Mouse (Mus musculus) limb, embryonic 12.5 days (tissue): Measurements from ENCODE around the gene Timm17b. TPM values are rescaled to one million over a fixed set of nuclear protein-coding genes. Genes with fewer than 3 reads are reported as not detected.
A peak's percentile ranks its signal among the peaks of the same experiment; 100 is the strongest.

Experiments
- ATAC-seq: fragments of 200-750 bp; cut with Nextera tagmentation; 2 replicates; pipeline ENCODE4 v1.8.0; 2017; ENCODE audit warnings: low read depth, moderate TSS enrichment; ENCODE audit not compliant: insufficient number of reproducible peaks, insufficient read depth, low FRiP score, low TSS enrichment
- H3K27ac ChIP-seq: fragments of 300-500 bp; sonication (generic); 2 replicates; pipeline ENCODE4 v1.5.1; 2016; ENCODE audit warnings: mild to moderate bottlenecking, moderate library complexity
- H3K27me3 ChIP-seq: fragments of 300-500 bp; sonication (generic); 2 replicates; pipeline ENCODE4 v1.6.1; 2016; ENCODE audit warnings: mild to moderate bottlenecking, moderate library complexity
- H3K36me3 ChIP-seq: fragments of 300-500 bp; sonication (generic); 2 replicates; pipeline ENCODE4 v1.6.1; 2016; ENCODE audit warnings: mild to moderate bottlenecking, moderate library complexity
- H3K4me1 ChIP-seq: fragments of 300-500 bp; sonication (generic); replicated peaks from 2 replicates; pipeline ENCODE4 v1.6.1; 2016
- H3K4me2 ChIP-seq: fragments of 300-500 bp; sonication (generic); 2 replicates; pipeline ENCODE4 v1.6.1; 2016; ENCODE audit warnings: mild to moderate bottlenecking, moderate library complexity
- H3K4me3 ChIP-seq: fragments of 300-500 bp; sonication (generic); replicated peaks from 2 replicates; pipeline ENCODE4 v1.5.1; 2016; ENCODE audit warnings: mild to moderate bottlenecking
- H3K9ac ChIP-seq: fragments of 300-500 bp; sonication (generic); replicated peaks from 2 replicates; pipeline ENCODE4 v1.6.1; 2016; ENCODE audit warnings: mild to moderate bottlenecking, moderate library complexity
- H3K9me3 ChIP-seq: fragments of 300-500 bp; sonication (generic); 2 replicates; pipeline ENCODE4 v1.6.1; 2016; ENCODE audit warnings: mild to moderate bottlenecking, moderate library complexity
- WGBS: fragments of 180-500 bp; shearing (Covaris S2); methylation state at CpG from one replicate; pipeline ENCODE4 v1.1.7; 2016; 5-methylcytosine and 5-hydroxymethylcytosine counted together
- polyA plus RNA-seq: library from polyadenylated mRNA; unstranded; fragments of >200 nt; fragmentation: Nextera tagmentation; extraction: Ambion mirVana; gene quantifications from 2 replicates; pipeline ENCODE4 v1.2.1, GENCODE M21; 2016

Timm17b gene
- polyA plus RNA-seq, 1 experiment from 2014 or later: 153 TPM

DNA sequence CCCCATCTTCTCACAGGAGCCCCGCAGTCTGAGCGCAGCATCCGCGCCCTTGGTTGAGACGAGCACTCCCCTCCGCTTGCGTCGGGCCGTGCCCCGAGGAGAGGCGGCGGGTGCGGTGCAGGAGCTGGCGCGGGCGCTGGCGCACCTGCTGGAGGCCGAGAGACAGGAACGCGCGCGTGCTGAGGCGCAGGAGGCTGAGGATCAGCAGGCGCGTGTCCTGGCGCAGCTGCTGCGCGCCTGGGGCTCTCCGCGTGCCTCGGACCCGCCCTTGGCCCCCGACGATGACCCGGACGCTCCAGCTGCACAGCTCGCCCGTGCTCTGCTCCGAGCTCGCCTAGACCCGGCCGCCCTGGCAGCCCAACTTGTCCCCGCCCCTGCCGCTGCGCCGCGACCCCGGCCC, 22.9 kb downstream of the Timm17b start:
- no peaks in the 10 kb centered on the region for H3K36me3 ChIP-seq
- peak overlapping the region; percentile 27 for H3K4me3 ChIP-seq
- 11% methylated on average over 31 of the region's 48 CpGs for WGBS
- H3K4me1 ChIP-seq: 0 out of 2 replicates have a peak, but pooled peaks cover 3% of the 10 kb centered on the region
- no peak for ATAC-seq
- no peak overlapping the region for H3K9ac ChIP-seq
- peak overlapping the region; percentile 47 for H3K4me2 ChIP-seq
- peaks cover 82% of the 10 kb centered on the region for H3K27me3 ChIP-seq
- no peak overlapping the region for H3K27ac ChIP-seq
- no peaks in the 10 kb centered on the region for H3K9me3 ChIP-seq

DNA sequence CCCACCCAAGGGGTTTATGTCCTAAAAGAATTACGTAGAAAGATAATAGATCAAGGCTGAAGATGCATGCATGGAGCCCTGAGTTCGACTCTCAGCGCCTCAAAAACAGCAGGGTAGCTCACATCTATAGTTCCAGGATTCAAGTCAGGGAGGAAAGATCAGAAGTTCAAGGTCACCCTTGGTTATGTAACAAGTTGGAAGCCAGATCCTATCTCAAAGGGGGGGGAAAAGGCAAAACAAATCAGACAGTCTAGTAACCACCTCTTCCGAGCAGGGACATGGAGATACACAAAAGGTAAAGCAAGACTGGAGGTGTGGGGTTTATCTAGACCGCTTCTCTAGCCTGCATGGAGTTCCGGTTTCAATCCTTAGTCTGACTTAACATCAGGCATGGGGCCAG, 27.1 kb downstream of the Timm17b start:
- Histone ChIP-seq H3K9ac (no peak overlapping the region), H3K27me3 (peaks cover 80% of the 10 kb centered on the region), H3K36me3 (peaks cover 18% of the 10 kb centered on the region), H3K9me3 (peaks cover 6% of the 10 kb centered on the region; the same call in 1 of the 2 replicates), H3K4me2 (no peak overlapping the region), H3K27ac (no peak overlapping the region), H3K4me3 (no peak overlapping the region), H3K4me1 (0 out of 2 replicates have a peak, but pooled peaks cover 3% of the 10 kb centered on the region)
- 65% methylated on average over 6 of the region's 6 CpGs for WGBS
- no peak for ATAC-seq

DNA sequence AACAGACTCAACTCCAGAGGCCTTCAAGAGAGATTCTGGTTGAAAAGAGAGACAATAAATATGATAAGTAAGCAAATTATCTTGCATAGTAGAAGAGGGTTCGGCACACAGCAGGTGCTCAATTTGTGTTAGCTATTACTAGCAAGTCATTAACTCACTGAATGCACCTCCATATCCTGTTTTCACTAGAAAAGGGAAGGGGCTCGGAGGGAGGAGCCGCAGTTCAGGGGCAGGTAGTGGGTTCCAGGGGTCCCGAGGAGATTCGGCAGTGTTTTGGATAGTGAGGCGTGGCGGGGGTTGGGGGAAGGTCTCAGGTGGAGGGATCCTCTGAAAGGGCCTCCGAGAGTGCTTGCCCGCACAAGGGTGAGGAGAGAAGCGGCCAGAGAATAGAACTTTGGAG, 28.0 kb downstream of the Timm17b start:
- no peak overlapping the region for H3K27ac ChIP-seq
- WGBS: 19% methylated on average over 10 of the region's 10 CpGs
- 0 out of 2 replicates have a peak, but pooled peaks cover 3% of the 10 kb centered on the region for H3K4me1 ChIP-seq
- ATAC-seq: no peak
- peaks cover 6% of the 10 kb centered on the region; the same call in 1 of the 2 replicates for H3K9me3 ChIP-seq
- no peak overlapping the region for H3K4me3 ChIP-seq
- peaks cover 27% of the 10 kb centered on the region for H3K36me3 ChIP-seq
- H3K4me2 ChIP-seq: no peak overlapping the region
- H3K27me3 ChIP-seq: peaks cover 71% of the 10 kb centered on the region
- no peak overlapping the region for H3K9ac ChIP-seq

DNA sequence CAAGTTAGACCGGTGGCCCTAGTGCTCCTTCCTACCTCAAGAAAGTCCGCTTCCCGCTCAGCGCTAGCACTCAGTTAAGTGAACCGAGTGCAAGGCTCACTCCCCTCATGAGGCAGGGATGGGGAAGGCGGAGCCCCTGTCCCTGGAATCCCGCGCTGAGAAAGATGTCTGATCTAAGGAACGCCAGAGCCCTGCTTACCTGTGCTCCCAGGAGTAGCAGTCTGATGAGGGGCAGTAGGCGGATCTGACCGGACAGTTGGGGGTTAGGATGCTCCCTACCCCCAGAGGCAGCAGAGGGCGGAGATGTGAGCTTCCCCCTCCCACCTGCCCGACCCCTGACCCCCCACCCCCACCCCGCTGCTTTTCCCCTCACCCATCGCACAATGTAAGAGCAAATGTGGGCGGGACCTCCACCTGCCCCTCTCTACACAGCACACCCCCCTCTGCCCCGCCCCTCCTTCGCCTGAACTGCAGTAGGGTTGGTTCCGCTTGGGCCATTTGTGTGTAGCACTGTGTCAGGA, 29.2 kb downstream of the Timm17b start, which contains the start of gene Eras:
Gene Eras, minus strand, starts transcription at position 338 of the 521 bp plus-strand sequence.
- no peak within 1 kb of the TSS for H3K27ac ChIP-seq
- H3K36me3 ChIP-seq: peaks cover 35% of the 10 kb centered on the region
- no peaks in the 10 kb centered on the region for H3K4me1 ChIP-seq
- no peak within 1 kb of the TSS for H3K4me3 ChIP-seq
- no peak for ATAC-seq
- no peak within 1 kb of the TSS for H3K4me2 ChIP-seq
- peaks cover 6% of the 10 kb centered on the region; the same call in 1 of the 2 replicates for H3K9me3 ChIP-seq
- no peak within 1 kb of the TSS for H3K9ac ChIP-seq
- peaks cover 59% of the 10 kb centered on the region for H3K27me3 ChIP-seq
- 14% methylated on average over 15 of the region's 19 CpGs for WGBS

DNA sequence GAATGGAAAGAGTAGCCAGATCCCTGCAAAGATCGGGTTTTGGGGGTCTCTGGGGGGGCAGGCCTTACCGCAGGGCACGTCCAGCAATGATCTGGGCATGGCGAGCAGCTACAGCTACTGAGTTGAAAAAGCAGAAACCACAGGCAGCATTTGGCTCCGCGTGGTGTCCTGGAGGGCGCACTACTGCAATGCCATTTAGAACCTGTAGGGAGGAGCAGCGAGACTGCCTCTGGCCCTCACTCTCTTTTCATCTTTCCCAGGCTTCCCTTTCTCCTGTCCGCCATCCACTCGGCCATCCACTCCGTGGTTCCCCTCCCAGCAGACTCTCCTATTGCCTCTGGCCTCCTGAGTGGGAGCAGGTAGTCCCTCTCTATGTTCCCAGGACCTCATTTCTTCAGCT, 37.7 kb downstream of the Timm17b start:
- Histone ChIP-seq H3K4me3 (no peak overlapping the region), H3K27me3 (no peaks in the 10 kb centered on the region), H3K36me3 (peaks cover 52% of the 10 kb centered on the region), H3K9me3 (no peaks in the 10 kb centered on the region), H3K4me1 (no peaks in the 10 kb centered on the region), H3K27ac (no peak overlapping the region), H3K4me2 (no peak overlapping the region), H3K9ac (no peak overlapping the region)
- WGBS: 39% methylated on average over 10 of the region's 11 CpGs
- ATAC-seq: no peak

DNA sequence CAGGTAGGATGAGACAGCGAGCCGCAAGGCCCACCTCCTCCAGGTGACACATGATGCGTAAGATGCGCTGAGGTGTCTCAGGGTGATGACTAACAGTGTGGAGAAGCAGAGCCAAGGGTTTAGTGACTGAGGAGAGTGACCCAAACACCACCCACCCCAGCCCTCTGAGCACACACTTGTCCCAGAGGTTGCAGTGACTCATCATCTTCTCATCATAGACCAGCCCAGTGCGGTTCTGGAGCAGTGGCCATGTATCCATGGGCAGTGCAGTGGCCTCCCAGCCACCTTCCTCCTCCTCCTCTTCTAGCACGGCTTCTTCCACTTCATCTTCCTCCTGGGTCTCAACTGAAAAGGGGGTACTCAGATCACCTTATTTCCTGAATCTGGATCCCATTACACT, 38.5 kb downstream of the Timm17b start:
- H3K4me1 ChIP-seq: no peaks in the 10 kb centered on the region
- H3K9ac ChIP-seq: no peak overlapping the region
- H3K27me3 ChIP-seq: no peaks in the 10 kb centered on the region
- H3K4me2 ChIP-seq: no peak overlapping the region
- no peak overlapping the region for H3K4me3 ChIP-seq
- ATAC-seq: no peak
- 95% methylated on average over 6 of the region's 6 CpGs for WGBS
- H3K27ac ChIP-seq: no peak overlapping the region
- H3K36me3 ChIP-seq: peaks cover 46% of the 10 kb centered on the region
- H3K9me3 ChIP-seq: no peaks in the 10 kb centered on the region

DNA sequence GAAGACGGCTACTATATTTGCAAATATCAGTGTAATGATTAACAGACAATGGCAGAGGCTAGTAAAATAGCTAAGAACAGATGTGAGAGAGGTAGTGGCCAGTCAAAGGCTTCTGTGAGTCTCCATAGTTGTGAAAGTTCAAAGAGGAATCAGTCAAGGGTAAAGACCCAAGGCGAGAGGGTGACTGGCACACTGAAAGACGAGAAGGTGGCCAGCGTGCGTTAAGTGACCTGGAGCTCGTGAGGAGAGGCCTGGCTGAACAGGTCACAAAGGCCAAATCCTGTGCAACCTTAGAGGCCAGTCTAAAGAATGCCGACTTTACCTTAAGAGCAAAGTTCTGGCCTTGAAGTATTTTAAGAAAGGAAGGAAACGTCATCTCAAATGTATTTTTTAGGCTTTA, 46.5 kb downstream of the Timm17b start:
- peaks cover 14% of the 10 kb centered on the region; the same call in 1 of the 2 replicates for H3K36me3 ChIP-seq
- no peak overlapping the region for H3K9ac ChIP-seq
- 62% methylated on average over 8 of the region's 8 CpGs for WGBS
- H3K27ac ChIP-seq: no peak overlapping the region
- no peak for ATAC-seq
- H3K9me3 ChIP-seq: no peaks in the 10 kb centered on the region
- H3K27me3 ChIP-seq: no peaks in the 10 kb centered on the region
- H3K4me1 ChIP-seq: 0 out of 2 replicates have a peak, but pooled peaks cover 5% of the 10 kb centered on the region
- H3K4me3 ChIP-seq: no peak overlapping the region
- H3K4me2 ChIP-seq: no peak overlapping the region

DNA sequence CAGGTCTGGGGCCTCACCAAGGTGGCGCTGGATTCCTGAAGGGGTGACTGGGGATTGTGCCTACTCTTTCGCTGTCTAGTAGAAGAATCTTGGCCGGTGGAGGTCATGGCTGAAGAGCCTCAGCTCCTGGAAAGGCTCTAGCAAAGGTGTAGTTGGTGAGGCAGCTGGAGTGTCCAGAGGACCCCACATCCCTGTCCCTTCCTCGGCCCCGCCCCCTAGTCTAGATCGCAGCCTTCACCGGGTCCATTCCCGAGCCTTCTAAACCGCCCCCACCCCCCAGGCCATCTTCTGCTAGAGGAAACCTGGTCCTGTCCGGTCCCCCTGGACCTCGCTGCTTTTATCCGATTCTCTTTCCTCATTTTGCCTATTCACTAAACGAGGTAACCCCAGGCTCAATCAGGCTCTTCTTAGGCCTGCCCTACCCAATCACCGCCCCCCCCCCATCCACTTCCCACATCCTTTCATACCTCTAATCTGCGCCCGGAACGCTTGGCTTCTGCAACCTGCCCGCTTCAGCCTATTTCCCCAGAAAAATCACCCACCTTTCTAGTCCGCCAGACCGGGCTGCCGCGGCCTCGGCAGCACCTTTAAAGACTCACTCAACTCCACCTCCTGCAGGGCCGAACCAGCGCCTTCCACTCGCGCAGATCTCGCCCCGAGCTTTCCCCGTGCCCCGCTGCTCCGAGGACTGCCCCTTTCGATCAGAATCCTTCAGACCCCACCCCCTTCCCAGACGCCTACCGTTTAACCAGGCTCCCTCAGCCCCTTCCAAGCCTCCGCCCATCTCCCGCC, 48.1 kb downstream of the Timm17b start, which contains the start of gene Hdac6:
Gene Hdac6, minus strand, starts transcription at position 782 of the 792 bp plus-strand sequence.
- no peak within 1 kb of the TSS for H3K27ac ChIP-seq
- no peaks in the 10 kb centered on the region for H3K9me3 ChIP-seq
- peaks cover 4% of the 10 kb centered on the region; the same call in 1 of the 2 replicates for H3K36me3 ChIP-seq
- 14% methylated on average over 36 of the region's 37 CpGs for WGBS
- 0 out of 2 replicates have a peak, but pooled peaks cover 5% of the 10 kb centered on the region for H3K4me1 ChIP-seq
- no peaks in the 10 kb centered on the region for H3K27me3 ChIP-seq
- peak within 1 kb of the TSS; percentile 60 for H3K9ac ChIP-seq
- ATAC-seq: peak; percentile 45
- H3K4me3 ChIP-seq: peak within 1 kb of the TSS; percentile 46
- H3K4me2 ChIP-seq: peak within 1 kb of the TSS; percentile 60

DNA sequence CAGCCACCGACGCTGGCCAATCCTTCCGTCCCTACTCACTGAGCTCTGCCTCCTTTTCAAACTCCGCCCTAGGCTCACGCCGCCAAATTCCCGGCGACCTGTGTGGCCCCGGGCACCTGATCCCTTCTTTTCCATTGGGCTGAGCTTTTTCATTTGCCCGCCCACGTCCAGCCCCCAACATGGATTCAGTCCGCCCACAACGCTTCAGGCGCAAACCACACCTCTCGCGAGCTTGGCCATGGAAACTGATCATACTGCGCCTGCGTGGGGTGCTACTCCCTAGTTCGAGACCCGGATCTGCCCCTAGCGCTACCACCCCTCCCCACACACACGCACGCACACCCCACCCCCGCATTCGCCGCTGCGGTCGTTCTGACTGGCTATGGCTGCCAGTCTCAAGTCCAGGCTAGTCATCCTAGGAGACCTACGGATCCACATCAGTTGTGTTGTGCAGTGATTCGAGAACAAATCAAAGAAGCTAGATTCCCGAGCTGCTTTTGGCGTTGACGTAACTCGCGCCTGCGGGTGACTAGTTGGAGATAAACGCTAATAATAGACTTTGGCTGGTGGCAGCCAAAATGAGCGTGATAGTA, 48.8 kb downstream of the Timm17b start:
- H3K27ac ChIP-seq: no peak overlapping the region
- H3K4me3 ChIP-seq: peak overlapping the region; percentile 46
- peak overlapping the region; percentile 47; the same call in 1 of the 2 replicates for H3K9ac ChIP-seq
- ATAC-seq: peak; percentile 99
- 15% methylated on average over 38 of the region's 38 CpGs for WGBS
- peaks cover 4% of the 10 kb centered on the region; the same call in 1 of the 2 replicates for H3K36me3 ChIP-seq
- H3K4me1 ChIP-seq: 0 out of 2 replicates have a peak, but pooled peaks cover 5% of the 10 kb centered on the region
- H3K4me2 ChIP-seq: peak overlapping the region; percentile 49
- H3K9me3 ChIP-seq: no peaks in the 10 kb centered on the region
- no peaks in the 10 kb centered on the region for H3K27me3 ChIP-seq

DNA sequence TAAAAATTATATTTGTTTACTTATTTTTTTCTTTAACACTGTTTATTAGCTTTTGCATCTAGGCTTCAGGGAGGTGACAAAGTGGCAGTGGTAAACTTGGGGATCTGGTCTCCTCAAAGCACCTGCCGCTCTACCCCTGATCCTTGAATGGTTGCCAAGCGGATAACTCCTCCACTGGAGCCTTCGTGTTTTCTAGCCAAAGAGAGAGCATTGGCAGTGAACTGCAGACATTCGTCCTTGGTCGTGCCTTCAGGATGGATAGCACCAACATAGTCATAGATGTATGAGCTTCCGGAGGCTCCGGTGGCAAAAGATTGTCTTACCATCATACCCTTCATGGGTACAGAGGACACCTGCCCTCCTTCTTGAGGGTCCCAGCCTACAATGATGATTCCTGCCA, 50.9 kb downstream of the Timm17b start:
- Histone ChIP-seq H3K27me3 (no peaks in the 10 kb centered on the region), H3K9me3 (no peaks in the 10 kb centered on the region), H3K9ac (no peak overlapping the region), H3K27ac (no peak overlapping the region), H3K4me2 (no peak overlapping the region), H3K4me3 (no peak overlapping the region), H3K36me3 (no peaks in the 10 kb centered on the region), H3K4me1 (0 out of 2 replicates have a peak, but pooled peaks cover 5% of the 10 kb centered on the region)
- 94% methylated on average over 7 of the region's 7 CpGs for WGBS
- no peak for ATAC-seq
